Mouse (Mus musculus): ENCODE data around the gene Hs2st1. TPM values are rescaled to one million over a fixed set of nuclear protein-coding genes. Genes with fewer than 3 reads are reported as not detected.
A peak's percentile ranks its signal among the peaks of the same experiment; 100 is the strongest.

Hs2st1 gene
- polyA plus RNA-seq, 1 experiment from 2014 or later: 14.4 TPM

- H3K9me3 ChIP-seq (ENCODE audit: control insufficient read depth, low read length): no peaks in the 10 kb centered on the region
- no peak overlapping the region for H3K4me2 ChIP-seq (ENCODE audit: low read depth, low read length)
- H3K4me3 ChIP-seq (ENCODE audit: low read depth, low read length): no peak overlapping the region
- no peak overlapping the region for H3K27ac ChIP-seq (replicated peaks; ENCODE audit: low read depth, low read length)
- peaks cover 22% of the 10 kb centered on the region for H3K4me1 ChIP-seq (ENCODE audit: control insufficient read depth, insufficient read depth, low read length)
- DNase-seq (ENCODE audit: low spot score) (peak; percentile 79), ATAC-seq (ENCODE audit: low read depth) (peak; percentile 68)
- no peak overlapping the region for H3K9ac ChIP-seq (ENCODE audit: low read depth, low read length)
- 54% methylated on average over 3 of the region's 3 CpGs for WGBS
- no peaks in the 10 kb centered on the region for H3K36me3 ChIP-seq (ENCODE audit: control insufficient read depth, insufficient read depth, low read length)
- no peaks in the 10 kb centered on the region for H3K27me3 ChIP-seq (replicated peaks; ENCODE audit: control insufficient read depth, insufficient read depth, low read length)
Measured at GRCm38 (mm10) chr3:144539051-144539450, 30.9 kb downstream of the Hs2st1 start.

GRCm38 (mm10) chr3:144537078-144537855 lies 32.7 kb downstream of the Hs2st1 start:
- Histone ChIP-seq H3K9ac (ENCODE audit: low read depth, low read length) (no peak overlapping the region), H3K27me3 (replicated peaks; ENCODE audit: control insufficient read depth, insufficient read depth, low read length) (no peaks in the 10 kb centered on the region), H3K36me3 (ENCODE audit: control insufficient read depth, insufficient read depth, low read length) (no peaks in the 10 kb centered on the region), H3K9me3 (ENCODE audit: control insufficient read depth, low read length) (no peaks in the 10 kb centered on the region), H3K4me3 (ENCODE audit: low read depth, low read length) (no peak overlapping the region), H3K4me2 (ENCODE audit: low read depth, low read length) (no peak overlapping the region), H3K27ac (replicated peaks; ENCODE audit: low read depth, low read length) (no peak overlapping the region), H3K4me1 (ENCODE audit: control insufficient read depth, insufficient read depth, low read length) (peaks cover 31% of the 10 kb centered on the region)
- WGBS: 74% methylated on average over 7 of the region's 7 CpGs
- ATAC-seq (ENCODE audit: low read depth) (0 out of 2 replicates have a peak, but pooled peaks have one; percentile 39), DNase-seq (ENCODE audit: low spot score) (no peak)

GRCm38 (mm10) chr3:144535056-144535455 lies 34.9 kb downstream of the Hs2st1 start:
- Histone ChIP-seq H3K27ac (replicated peaks; ENCODE audit: low read depth, low read length) (no peak overlapping the region), H3K9ac (ENCODE audit: low read depth, low read length) (no peak overlapping the region), H3K36me3 (ENCODE audit: control insufficient read depth, insufficient read depth, low read length) (no peaks in the 10 kb centered on the region), H3K9me3 (ENCODE audit: control insufficient read depth, low read length) (no peaks in the 10 kb centered on the region), H3K4me2 (ENCODE audit: low read depth, low read length) (no peak overlapping the region), H3K4me3 (ENCODE audit: low read depth, low read length) (no peak overlapping the region), H3K27me3 (replicated peaks; ENCODE audit: control insufficient read depth, insufficient read depth, low read length) (no peaks in the 10 kb centered on the region), H3K4me1 (ENCODE audit: control insufficient read depth, insufficient read depth, low read length) (peaks cover 37% of the 10 kb centered on the region)
- ATAC-seq (ENCODE audit: low read depth) (no peak), DNase-seq (ENCODE audit: low spot score) (no peak)
- WGBS: 87% methylated on average over 4 of the region's 4 CpGs

- ATAC-seq (ENCODE audit: low read depth) (peak; percentile 22; the same call in 1 of the 2 replicates), DNase-seq (ENCODE audit: low spot score) (peak; percentile 65)
- WGBS: 36% methylated on average over 5 of the region's 5 CpGs
- 0 out of 2 replicates have a peak overlapping the region, but pooled peaks have one; percentile 39 for H3K27ac ChIP-seq (replicated peaks; ENCODE audit: low read depth, low read length)
- H3K4me3 ChIP-seq (ENCODE audit: low read depth, low read length): no peak overlapping the region
- no peaks in the 10 kb centered on the region for H3K9me3 ChIP-seq (ENCODE audit: control insufficient read depth, low read length)
- H3K4me1 ChIP-seq (ENCODE audit: control insufficient read depth, insufficient read depth, low read length): peaks cover 34% of the 10 kb centered on the region
- no peaks in the 10 kb centered on the region for H3K27me3 ChIP-seq (replicated peaks; ENCODE audit: control insufficient read depth, insufficient read depth, low read length)
- peak overlapping the region; percentile 34 for H3K4me2 ChIP-seq (ENCODE audit: low read depth, low read length)
- H3K36me3 ChIP-seq (ENCODE audit: control insufficient read depth, insufficient read depth, low read length): no peaks in the 10 kb centered on the region
- no peak overlapping the region for H3K9ac ChIP-seq (ENCODE audit: low read depth, low read length)
Measured at GRCm38 (mm10) chr3:144531023-144531422, 39.0 kb downstream of the Hs2st1 start.

GRCm38 (mm10) chr3:144527918-144528317 lies 42.1 kb downstream of the Hs2st1 start:
- Histone ChIP-seq H3K9me3 (ENCODE audit: control insufficient read depth, low read length) (no peaks in the 10 kb centered on the region), H3K9ac (ENCODE audit: low read depth, low read length) (no peak overlapping the region), H3K27ac (replicated peaks; ENCODE audit: low read depth, low read length) (no peak overlapping the region), H3K4me1 (ENCODE audit: control insufficient read depth, insufficient read depth, low read length) (peaks cover 18% of the 10 kb centered on the region), H3K4me2 (ENCODE audit: low read depth, low read length) (no peak overlapping the region), H3K27me3 (replicated peaks; ENCODE audit: control insufficient read depth, insufficient read depth, low read length) (no peaks in the 10 kb centered on the region), H3K36me3 (ENCODE audit: control insufficient read depth, insufficient read depth, low read length) (no peaks in the 10 kb centered on the region), H3K4me3 (ENCODE audit: low read depth, low read length) (no peak overlapping the region)
- ATAC-seq (ENCODE audit: low read depth) (no peak), DNase-seq (ENCODE audit: low spot score) (no peak)
- 80% methylated on average over 6 of the region's 7 CpGs for WGBS

GRCm38 (mm10) chr3:144519581-144520272 lies 50.3 kb downstream of the Hs2st1 start:
- H3K36me3 ChIP-seq (ENCODE audit: control insufficient read depth, insufficient read depth, low read length): no peaks in the 10 kb centered on the region
- no peak overlapping the region for H3K4me3 ChIP-seq (ENCODE audit: low read depth, low read length)
- H3K9me3 ChIP-seq (ENCODE audit: control insufficient read depth, low read length): no peaks in the 10 kb centered on the region
- DNase-seq (ENCODE audit: low spot score) (no peak), ATAC-seq (ENCODE audit: low read depth) (no peak)
- H3K4me1 ChIP-seq (ENCODE audit: control insufficient read depth, insufficient read depth, low read length): no peaks in the 10 kb centered on the region
- no peak overlapping the region for H3K9ac ChIP-seq (ENCODE audit: low read depth, low read length)
- H3K4me2 ChIP-seq (ENCODE audit: low read depth, low read length): no peak overlapping the region
- WGBS: 69% methylated on average over 10 of the region's 10 CpGs
- H3K27me3 ChIP-seq (replicated peaks; ENCODE audit: control insufficient read depth, insufficient read depth, low read length): no peaks in the 10 kb centered on the region
- no peak overlapping the region for H3K27ac ChIP-seq (replicated peaks; ENCODE audit: low read depth, low read length)

GRCm38 (mm10) chr3:144518917-144519316 lies 51.1 kb downstream of the Hs2st1 start:
- no peak for DNase-seq (ENCODE audit: low spot score)
- ATAC-seq (ENCODE audit: low read depth): no peak
- Histone ChIP-seq H3K4me1 (ENCODE audit: control insufficient read depth, insufficient read depth, low read length) (no peaks in the 10 kb centered on the region), H3K36me3 (ENCODE audit: control insufficient read depth, insufficient read depth, low read length) (no peaks in the 10 kb centered on the region), H3K27me3 (replicated peaks; ENCODE audit: control insufficient read depth, insufficient read depth, low read length) (no peaks in the 10 kb centered on the region), H3K4me3 (ENCODE audit: low read depth, low read length) (no peak overlapping the region), H3K4me2 (ENCODE audit: low read depth, low read length) (no peak overlapping the region), H3K9ac (ENCODE audit: low read depth, low read length) (no peak overlapping the region), H3K27ac (replicated peaks; ENCODE audit: low read depth, low read length) (no peak overlapping the region), H3K9me3 (ENCODE audit: control insufficient read depth, low read length) (no peaks in the 10 kb centered on the region)
- WGBS: 64% methylated on average over 5 of the region's 5 CpGs

- ATAC-seq (ENCODE audit: low read depth) (no peak), DNase-seq (ENCODE audit: low spot score) (no peak)
- H3K4me2 ChIP-seq (ENCODE audit: low read depth, low read length): no peak overlapping the region
- no peak overlapping the region for H3K27ac ChIP-seq (replicated peaks; ENCODE audit: low read depth, low read length)
- no peaks in the 10 kb centered on the region for H3K4me1 ChIP-seq (ENCODE audit: control insufficient read depth, insufficient read depth, low read length)
- no peaks in the 10 kb centered on the region for H3K27me3 ChIP-seq (replicated peaks; ENCODE audit: control insufficient read depth, insufficient read depth, low read length)
- no peaks in the 10 kb centered on the region for H3K9me3 ChIP-seq (ENCODE audit: control insufficient read depth, low read length)
- no peak overlapping the region for H3K4me3 ChIP-seq (ENCODE audit: low read depth, low read length)
- no peak overlapping the region for H3K9ac ChIP-seq (ENCODE audit: low read depth, low read length)
- no peaks in the 10 kb centered on the region for H3K36me3 ChIP-seq (ENCODE audit: control insufficient read depth, insufficient read depth, low read length)
- WGBS: 79% methylated on average over 7 of the region's 7 CpGs
Measured at GRCm38 (mm10) chr3:144515286-144515685, 54.7 kb downstream of the Hs2st1 start.
